Mouse (Mus musculus): Measurements from ENCODE around the gene Fthl17f. TPM values are rescaled to one million over a fixed set of nuclear protein-coding genes. Genes with fewer than 3 reads are reported as not detected.
"Not testable (repeated sequence)": the region's sequence is repeated elsewhere in the genome, so short reads cannot be mapped to it uniquely, and the experiment has no call there.

The Fthl17f gene
- not detected in 2 replicates for polyA plus RNA-seq (2012; rRNA removed)

DNA sequence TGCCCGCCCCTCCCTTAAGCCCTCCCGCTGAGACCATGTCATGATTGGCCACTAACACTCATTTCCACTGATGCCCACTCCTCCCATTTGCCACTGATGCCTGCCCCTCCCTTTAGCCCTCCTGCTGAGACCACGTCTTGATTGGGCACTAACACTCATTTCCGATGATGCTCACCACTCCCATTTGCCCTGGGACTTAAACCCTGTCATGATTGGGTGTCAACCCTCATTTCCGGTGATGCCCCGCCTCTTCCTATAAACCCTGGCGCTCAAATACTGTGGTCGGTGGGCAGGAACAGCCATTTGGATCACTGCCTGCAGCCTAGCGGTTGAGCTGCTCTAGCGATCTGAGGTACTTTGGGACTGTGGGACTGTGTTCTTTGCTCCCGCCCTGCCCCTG is at the start of gene Fthl17f:
TSS of gene Fthl17f (plus strand) at position 301 of the 400 bp plus-strand sequence.
- WGBS: 90% methylated on average over 11 of the region's 11 CpGs
- not testable (repeated sequence) for DNase-seq (ENCODE audit: low read depth, low spot score)

DNA sequence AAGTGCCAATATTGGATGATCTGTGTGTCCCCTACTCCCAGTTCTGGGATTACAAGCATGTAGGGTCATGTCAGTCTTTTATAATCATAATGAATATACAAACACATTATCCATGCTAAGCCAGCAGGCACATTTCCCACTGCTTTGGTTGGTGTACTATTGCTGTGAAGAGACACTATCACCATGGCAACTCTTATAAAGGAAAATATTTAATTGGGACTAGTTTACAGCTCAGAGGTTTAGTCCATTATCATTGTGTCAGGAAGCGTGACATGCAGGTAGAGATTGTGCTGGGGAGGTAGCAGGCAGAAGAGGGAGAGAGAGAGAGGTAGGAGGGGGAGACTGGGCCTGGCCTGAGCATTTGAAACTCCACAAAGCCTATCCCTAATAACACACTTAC is 46.7 kb upstream of the Fthl17f start:
- no peak for DNase-seq (ENCODE audit: low read depth, low spot score)
- WGBS: 31% methylated on average over 1 of the region's 1 CpGs

DNA sequence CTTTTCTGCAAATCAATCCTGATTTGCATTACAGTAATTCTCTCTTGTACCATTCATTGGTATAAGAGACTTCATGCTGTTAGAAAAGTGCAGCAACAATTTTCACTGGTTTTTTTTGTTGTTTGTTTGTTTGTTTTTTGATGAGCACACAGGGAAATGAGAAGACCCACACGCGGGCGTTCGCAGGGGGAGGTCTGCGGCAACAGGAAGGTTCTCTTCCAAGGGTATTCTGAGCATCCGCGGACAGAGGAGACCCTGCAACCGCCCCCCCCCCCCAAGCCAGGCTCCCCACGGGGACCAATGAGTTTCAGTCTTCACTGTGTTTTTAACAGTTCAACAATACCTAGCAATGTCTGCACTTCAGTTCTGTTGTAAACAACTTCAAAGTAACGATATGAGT is 43.3 kb upstream of the Fthl17f start:
- no peak for DNase-seq (ENCODE audit: low read depth, low spot score)
- WGBS: 57% methylated on average over 10 of the region's 10 CpGs

DNA sequence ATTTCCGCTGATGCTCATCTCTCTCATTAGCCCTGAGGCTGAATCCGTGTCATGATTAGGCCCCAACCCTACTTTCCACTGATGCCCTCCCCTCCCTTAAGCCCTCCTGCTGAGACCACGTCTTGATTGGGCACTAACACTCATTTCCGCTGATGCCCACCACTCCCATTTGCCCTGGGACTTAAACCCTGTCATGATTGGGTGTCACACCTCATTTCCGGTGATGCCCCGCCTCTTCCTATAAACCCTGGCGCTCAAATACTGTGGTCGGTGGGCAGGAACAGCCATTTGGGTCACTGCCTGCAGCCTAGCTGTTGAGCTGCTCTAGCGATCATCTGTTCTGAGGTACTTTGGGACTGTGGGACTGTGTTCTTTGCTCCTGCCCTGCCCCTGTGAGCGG is 29.6 kb upstream of the Fthl17f start, which contains the start of gene Fthl17e:
TSS of gene Fthl17e (plus strand) at position 301 of the 400 bp plus-strand sequence.
- WGBS: 75% methylated on average over 1 of the region's 10 CpGs
- not testable (repeated sequence) for DNase-seq (ENCODE audit: low read depth, low spot score)

DNA sequence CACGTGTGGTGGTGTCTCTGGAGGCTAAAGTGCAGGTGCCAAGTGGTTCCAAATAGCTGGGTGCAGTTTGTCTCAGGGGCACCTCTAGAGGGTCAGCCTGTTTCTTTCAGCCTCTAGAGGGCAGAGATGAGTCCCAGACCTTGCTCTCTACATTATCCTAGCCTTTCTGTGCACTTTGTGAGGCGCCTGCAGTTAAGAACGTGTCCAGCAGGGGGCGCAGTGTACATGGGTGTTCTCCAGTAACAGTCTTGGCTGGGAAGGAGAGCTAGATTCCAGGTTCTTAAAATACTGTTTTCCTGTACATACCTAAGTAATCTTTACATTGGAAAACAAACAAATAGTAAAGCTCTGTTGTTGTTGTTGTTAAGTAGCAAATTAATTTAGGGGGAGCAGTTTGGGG is 21.2 kb upstream of the Fthl17f start:
- 38% methylated on average over 3 of the region's 4 CpGs for WGBS
- not testable (repeated sequence) for DNase-seq (ENCODE audit: low read depth, low spot score)

DNA sequence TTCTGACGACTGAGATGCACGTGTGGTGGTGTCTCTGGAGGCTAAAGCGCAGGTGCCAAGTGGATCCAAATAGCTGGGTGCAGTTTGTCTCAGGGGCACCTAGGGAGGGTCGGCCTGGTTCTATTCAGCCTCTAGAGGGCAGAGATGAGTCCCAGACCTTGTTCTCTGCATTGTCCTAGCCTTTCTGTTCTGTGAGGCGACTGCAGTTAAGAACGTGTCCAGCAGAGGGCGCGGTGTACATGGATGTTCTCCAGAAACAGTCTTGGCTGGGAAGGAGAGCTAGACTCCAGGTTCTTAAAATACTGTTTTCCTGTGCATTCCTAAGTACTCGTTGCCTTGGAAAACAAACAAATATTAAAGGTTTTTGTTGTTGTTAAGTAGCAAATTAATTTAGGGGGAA is 1.9 kb upstream of the Fthl17f start:
- 27% methylated on average over 9 of the region's 9 CpGs for whole genome bisulfite sequencing
- DNase-seq (ENCODE audit: low read depth, low spot score): not testable (repeated sequence)

DNA sequence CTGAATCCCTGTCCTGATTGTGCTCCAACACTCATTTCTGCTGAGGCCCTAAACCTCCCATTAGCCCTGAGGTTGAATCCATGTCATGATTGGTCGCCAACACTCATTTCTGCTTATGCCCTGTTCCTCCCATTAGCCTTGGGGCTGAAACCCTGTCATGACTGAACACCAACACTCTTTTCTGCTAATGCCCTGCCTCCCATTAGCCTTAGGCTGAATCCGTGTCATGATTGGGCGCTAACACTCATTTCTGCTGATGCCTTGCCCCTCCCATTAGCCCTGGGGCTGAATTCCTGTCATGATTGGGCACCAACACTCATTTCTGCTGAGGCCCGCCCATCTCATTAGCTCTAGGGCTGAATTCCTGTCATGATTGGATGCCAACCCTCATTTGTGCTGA is 714 bp upstream of the Fthl17f start:
- DNase-seq (ENCODE audit: low read depth, low spot score): no peak
- WGBS: 90% methylated on average over 4 of the region's 4 CpGs

DNA sequence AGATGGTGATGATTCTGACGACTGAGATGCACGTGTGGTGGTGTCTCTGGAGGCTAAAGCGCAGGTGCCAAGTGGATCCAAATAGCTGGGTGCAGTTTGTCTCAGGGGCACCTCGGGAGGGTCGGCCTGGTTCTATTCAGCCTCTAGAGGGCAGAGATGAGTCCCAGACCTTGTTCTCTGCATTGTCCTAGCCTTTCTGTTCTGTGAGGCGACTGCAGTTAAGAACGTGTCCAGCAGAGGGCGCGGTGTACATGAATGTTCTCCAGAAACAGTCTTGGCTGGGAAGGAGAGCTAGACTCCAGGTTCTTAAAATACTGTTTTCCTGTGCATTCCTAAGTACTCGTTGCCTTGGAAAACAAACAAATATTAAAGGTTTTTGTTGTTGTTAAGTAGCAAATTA is 14.9 kb downstream of the Fthl17f start:
- 11% methylated on average over 10 of the region's 10 CpGs for WGBS

DNA sequence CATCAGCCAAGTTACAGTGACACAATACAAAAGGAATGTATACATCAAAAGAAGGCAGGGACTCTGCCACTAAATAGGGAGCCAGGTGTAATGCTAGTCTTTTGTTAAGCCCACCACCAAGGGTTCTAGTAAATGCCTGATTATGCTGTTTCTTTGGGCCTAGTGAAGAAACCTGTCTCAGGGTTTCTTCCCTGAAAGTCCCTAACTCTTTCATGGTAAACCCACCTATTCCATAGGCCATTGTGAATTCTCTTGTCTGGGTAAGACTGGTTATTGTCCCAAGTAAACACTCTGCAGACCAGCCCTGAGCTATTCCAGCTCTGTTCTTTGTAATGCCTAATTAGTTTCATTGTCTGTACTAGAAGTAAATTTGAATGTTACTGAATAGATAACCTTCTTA is 32.3 kb downstream of the Fthl17f start:
- DNase-seq (ENCODE audit: low read depth, low spot score): not testable (repeated sequence)

More for the DNA sequence above, 14.9 kb downstream of the Fthl17f start:
- DNase-seq (ENCODE audit: low read depth, low spot score): not testable (repeated sequence)

DNA sequence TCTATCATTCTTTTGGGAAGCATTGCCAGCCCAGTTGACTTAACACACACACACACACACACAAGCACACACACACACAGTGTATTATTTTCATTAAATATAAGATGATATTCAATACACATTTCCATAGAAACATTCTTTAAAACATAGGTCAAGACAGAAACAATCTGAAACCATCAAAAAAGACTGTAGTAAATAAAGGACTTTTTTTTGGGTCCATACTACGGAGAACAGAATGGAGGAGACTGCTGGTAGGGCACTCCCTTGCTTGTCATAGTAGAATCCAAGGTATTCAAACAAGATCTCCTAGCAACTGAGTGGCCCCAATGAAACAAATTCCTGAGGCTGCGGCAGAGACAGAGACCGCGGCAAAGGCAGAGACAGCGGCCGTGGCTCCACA is 41.4 kb downstream of the Fthl17f start, which contains the start of gene 4930402K13Rik:
TSS of gene 4930402K13Rik (plus strand) at position 301 of the 400 bp plus-strand sequence.
- WGBS: 84% methylated on average over 6 of the region's 6 CpGs
- DNase-seq (ENCODE audit: low read depth, low spot score): no peak

DNA sequence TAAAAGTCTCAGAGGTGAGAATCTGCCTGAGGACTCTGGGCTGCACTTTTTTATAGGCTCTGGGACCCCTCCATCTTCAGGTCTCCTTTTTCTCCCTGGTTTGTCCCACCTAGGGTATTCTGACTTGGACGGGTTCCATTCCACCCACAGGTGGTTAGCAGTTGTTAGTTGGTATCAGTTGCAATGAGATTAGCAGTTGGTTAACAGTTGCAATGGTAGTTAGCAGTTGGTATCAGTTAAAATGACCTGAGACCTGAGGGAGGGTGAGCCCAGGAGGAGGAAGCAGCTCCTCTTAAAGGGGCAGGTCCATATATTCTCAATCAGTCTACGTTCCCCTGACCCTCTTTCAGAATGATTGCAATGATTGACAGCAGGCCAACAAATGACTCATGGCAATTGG is 47.6 kb downstream of the Fthl17f start:
- 41% methylated on average over 2 of the region's 2 CpGs for WGBS
- no peak for DNase-seq (ENCODE audit: low read depth, low spot score)

Other genes starting within 250 kb of the Fthl17f start
- gene Gm6592, start 219.0 kb upstream of the Fthl17f start, polyA plus RNA-seq (2012; rRNA removed): not detected in 2 replicates
- not detected in 2 replicates for gene Gm5751, start 188.8 kb upstream of the Fthl17f start, polyA plus RNA-seq (2012; rRNA removed)
- 0.36 and 0.47 TPM in 2 replicates for gene B630019K06Rik, start 170.6 kb upstream of the Fthl17f start, polyA plus RNA-seq (2012; rRNA removed)
- not detected in 2 replicates for gene Fthl17b, start 100.0 kb upstream of the Fthl17f start, polyA plus RNA-seq (2012; rRNA removed)
- gene Fthl17c, start 86.5 kb upstream of the Fthl17f start, polyA plus RNA-seq (2012; rRNA removed): not detected in 2 replicates
- gene Fthl17d, start 76.3 kb upstream of the Fthl17f start, polyA plus RNA-seq (2012; rRNA removed): not detected in 2 replicates
- not detected in 2 replicates for gene Fthl17e, start 29.5 kb upstream of the Fthl17f start, polyA plus RNA-seq (2012; rRNA removed)
- gene 4930402K13Rik, start 41.5 kb downstream of the Fthl17f start, polyA plus RNA-seq (2012; rRNA removed): not detected in 2 replicates
- gene Lancl3, start 136.9 kb downstream of the Fthl17f start, polyA plus RNA-seq (2012; rRNA removed): 0.10 and 0.15 TPM in 2 replicates
- not detected in 2 replicates for gene Gm14862, start 193.9 kb downstream of the Fthl17f start, polyA plus RNA-seq (2012; rRNA removed)
- 4.5 and 8.9 TPM in 2 replicates for gene Xk, start 209.7 kb downstream of the Fthl17f start, polyA plus RNA-seq (2012; rRNA removed)
- 1.0 and 1.2 TPM in 2 replicates for gene H2al1m, start 220.7 kb downstream of the Fthl17f start, polyA plus RNA-seq (2012; rRNA removed)

All from large intestine, adult 2 months (tissue).